Mouse (Mus musculus) cerebellum, adult 8-10 months (tissue): Measurements from ENCODE around the gene Ppan.

ENCODE experiments used
- DNase-seq: peaks from one replicate; pipeline ENCODE4 v3.0.0; 2022

The Ppan gene

GRCm38 (mm10) chr9:20887704-20888385 lies at the start of gene Ppan:
Gene Ppan, plus strand, starts transcription at chr9:20888175.
- DNase-seq = peak; percentile 94

DNA sequence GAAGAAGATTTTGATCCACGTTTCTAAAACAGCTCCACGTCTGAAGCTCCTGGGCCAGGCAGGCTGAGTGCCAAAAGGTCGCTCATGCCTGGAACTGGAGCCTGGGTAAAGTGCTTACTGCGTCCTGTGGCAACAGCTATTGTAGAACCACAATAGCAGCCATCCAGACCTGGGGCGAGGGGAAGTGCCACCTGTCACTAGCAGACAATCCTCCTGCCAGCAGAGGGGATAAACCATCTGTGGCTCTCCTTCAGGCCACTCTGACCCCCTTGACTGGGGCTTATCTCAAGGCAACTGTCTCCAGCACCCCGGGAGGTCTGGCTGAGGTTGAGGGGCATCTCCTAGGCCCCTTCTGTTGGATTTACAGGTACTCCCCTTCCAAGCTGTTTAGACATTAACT lies 49.0 kb upstream of the Ppan start:
- no peak for DNase-seq

- no peak for DNase-seq
Measured at GRCm38 (mm10) chr9:20842211-20842610, 45.8 kb upstream of the Ppan start.

GRCm38 (mm10) chr9:20842670-20843069 lies 45.3 kb upstream of the Ppan start:
- no peak for DNase-seq

DNA sequence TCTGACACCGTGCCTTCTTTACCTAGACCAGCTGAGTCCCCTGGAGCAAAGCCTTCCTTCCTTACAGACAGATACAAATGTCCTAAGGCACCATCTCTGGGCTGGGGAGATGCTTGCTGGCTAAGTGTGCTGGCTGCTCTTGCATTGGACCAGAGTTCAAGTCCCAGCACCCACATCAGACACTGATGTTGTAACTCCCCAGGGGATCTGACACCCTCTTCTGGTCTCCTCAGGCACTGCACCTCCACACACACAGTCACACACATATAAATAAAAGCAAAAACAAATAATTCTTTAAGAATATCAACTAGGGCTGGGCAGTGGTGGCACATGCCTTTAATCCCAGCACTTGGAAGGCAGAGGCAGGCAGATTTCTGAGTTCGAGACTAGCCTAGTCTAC lies 37.8 kb upstream of the Ppan start:
- DNase-seq = no peak

- DNase-seq = no peak
Measured at GRCm38 (mm10) chr9:20857131-20857530, 30.8 kb upstream of the Ppan start.

GRCm38 (mm10) chr9:20859926-20860325 lies 28.0 kb upstream of the Ppan start:
- DNase-seq = no peak

GRCm38 (mm10) chr9:20861821-20862220 lies 26.2 kb upstream of the Ppan start:
- DNase-seq = no peak

GRCm38 (mm10) chr9:20862225-20862624 lies 25.8 kb upstream of the Ppan start:
- DNase-seq = no peak

DNA sequence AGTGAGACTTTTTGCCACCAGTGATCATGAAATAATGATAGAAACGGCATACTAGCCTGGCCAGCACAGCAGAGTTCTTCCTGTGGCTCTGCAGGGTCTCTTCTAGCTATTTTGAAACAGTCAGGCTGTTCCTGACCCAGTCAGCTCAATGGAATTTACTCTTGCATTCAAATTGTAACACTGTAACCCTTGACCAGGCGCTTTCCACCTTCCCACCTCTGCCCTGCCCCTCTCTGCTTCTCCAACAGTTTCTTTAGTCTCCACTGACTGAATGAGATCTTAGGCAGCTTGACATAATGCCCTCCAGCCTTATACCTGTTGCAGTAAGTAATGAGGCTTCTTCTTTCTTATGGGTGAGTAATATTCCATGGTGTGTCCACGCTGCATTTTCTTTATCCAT lies 21.1 kb upstream of the Ppan start:
- DNase-seq = no peak

DNA sequence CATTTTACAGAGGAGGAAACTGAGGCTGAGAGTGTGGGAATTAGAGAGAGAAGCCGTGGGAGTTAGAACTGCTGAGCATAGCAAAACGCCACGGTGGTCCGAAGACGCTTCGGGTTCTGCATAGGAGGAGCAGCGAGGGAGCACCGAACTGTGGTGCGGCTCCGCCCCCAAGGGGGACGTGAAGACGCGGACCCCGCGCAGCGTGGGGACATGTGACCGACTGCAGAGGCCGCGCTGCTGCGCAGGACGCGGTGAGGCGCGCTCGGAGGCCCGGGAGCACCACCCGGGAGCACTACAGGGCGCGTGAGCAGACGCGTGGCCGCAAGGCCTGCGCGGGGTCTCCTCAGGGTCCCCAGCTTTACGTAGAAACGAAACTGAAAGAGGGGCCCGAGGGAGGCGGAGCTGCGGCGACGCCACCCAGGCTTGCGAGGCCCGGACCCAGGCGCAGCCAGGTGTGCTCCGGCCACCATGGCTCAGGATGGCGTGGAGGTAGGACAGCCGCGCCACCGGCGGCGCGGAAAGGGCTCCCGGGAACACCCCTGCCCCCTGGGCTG lies 19.4 kb upstream of the Ppan start, which contains the start of gene A230050P20Rik:
Gene A230050P20Rik (plus strand): TSS at position 195 of the 554 bp plus-strand sequence.
- DNase-seq = peak; percentile 70

GRCm38 (mm10) chr9:20869246-20869645 lies 18.7 kb upstream of the Ppan start:
- DNase-seq = no peak

DNA sequence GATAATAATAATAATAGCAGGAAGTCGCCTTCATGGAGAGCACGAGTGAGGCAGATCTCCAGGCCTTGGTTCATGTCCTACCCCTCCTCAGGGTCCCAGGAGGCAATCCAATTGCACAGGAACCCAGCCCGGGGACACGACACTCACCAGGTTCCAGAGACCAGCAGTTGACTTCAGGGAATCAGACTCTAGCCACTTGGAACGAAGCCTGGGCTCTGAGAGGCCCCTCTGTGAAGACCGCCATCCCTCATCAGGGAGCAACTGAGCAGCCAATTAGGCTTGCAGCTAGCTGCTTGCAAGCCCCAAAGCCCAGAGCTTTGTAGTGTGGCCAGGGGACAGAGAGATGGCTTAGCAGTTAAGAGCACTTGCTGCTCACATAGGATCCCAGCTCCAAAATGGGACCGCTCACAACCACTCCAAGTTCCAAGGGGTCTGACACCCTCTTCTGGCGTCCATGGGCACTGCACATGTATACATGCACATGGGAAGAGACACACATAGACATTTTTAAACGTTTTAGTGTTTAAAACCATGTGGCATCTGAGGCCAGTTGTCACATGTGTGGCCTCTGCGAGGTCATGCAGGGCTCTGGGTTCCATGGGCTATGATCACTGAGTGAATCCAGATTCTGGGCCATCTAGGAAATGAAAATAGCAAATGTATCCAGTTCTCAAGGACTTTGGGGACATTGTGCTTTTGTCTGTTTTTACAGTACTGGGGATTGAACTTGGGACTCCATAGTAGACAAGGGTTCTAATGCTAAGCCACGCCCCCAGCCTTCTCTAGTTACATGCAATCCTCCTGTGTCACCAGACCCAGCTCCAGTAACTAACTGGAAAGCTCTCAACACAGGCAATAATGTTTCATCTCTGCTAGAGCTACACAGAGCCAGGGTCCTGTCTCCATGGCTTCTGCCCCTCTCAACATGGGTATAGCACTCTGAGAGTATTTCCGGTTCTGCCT lies 17.5 kb upstream of the Ppan start:
- no peak for DNase-seq

- no peak for DNase-seq
Measured at GRCm38 (mm10) chr9:20872991-20873390, 15.0 kb upstream of the Ppan start.

DNA sequence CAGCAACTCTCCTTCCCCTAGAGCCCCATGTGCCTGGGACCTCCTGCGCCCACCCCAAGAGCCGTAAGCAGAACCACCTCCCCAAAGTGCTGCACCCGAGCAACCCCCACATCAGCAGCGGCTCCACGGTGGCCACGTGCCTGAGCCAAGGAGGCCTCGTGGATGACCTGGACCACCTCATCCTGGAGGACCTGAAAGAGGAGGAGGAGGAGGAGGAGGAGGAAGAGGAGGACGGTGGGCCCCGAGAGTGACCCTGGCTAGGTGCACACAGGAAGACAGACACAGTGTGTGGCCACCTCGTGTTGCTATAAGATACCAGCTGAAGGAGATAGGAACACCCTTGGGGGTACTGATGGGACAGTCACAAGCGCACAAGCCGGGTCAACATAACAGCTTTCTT lies 14.5 kb upstream of the Ppan start:
- DNase-seq = no peak

- DNase-seq = no peak
Measured at GRCm38 (mm10) chr9:20875021-20875790, 12.8 kb upstream of the Ppan start.

DNA sequence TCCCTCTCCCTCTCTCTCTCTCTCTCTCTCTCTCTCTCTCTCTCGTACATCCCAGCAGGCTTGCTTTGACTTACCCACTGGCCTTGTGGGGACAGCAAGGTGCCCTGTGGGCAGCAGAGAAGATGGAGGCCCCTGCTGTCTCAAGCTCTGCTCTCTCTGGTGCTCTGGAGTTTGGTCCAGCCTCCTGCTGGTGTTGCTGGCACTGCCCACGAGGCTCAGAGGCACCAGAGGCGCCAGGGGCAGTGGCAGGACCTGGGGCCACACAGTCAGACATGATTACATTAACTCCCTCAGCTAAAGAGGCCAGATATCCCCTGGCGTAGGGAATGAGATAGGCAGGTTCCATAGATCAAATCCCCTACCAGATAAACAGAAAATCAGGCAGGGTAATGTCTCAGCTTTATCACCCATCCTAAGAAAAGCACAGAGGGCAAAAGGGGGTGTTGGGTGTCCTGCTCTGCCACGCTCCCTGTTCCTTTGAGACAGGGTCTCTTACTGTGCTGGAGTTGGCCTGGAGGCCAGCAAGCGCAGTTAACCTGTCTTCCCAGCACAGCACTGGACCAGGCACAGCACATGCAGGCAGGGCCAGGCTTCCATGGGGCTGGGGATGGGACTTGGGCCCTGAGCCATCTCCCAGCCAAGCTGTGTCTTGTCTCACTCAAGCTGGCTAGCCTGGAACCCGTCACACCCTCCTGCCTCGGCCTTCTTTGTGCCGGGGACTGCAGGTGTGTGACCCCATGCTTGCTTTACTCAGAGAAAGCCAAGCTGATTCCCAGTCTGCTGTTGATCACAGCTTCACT lies 11.5 kb upstream of the Ppan start:
- DNase-seq = no peak

GRCm38 (mm10) chr9:20877118-20878040 lies 10.6 kb upstream of the Ppan start:
- DNase-seq = peak; percentile 31

DNA sequence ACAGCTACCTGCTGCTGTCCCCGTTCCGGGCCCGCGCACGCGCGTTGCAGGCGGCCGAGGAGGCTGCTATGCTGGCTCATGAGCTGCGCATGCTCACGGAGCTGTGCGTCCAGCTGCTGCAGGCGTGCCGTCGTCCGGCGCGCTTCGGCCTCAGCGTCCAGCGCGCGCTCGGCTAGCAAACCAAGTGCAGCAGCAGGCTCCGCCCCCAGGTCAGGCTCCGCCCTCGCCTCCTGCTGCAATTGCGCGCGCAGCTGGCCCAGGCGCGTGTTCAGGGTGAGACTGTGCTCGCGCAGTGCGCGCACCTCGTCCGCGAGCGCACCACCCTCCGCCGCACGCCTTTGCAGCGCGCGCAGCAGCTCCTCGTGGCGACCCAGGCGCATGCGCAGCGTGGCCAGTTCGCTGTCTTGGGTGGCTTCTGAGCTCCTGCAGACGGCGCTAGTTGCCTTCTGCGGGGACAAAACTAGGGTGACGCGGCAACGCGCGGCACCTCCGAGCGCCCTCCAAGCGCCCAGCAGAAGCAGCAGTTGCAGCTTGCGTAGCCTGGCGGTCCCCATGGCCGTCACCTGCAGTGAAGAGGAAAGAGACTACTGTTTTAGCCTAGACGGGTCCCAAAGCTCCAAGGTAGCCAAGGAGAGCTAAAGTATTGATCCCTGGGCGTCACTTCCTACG lies 9.8 kb upstream of the Ppan start:
- DNase-seq = peak; percentile 98

GRCm38 (mm10) chr9:20878710-20879065 lies 9.3 kb upstream of the Ppan start:
- peak; percentile 70 for DNase-seq
